Mouse (Mus musculus): ENCODE data around the gene Tnfrsf13c. TPM values are rescaled to one million over a fixed set of nuclear protein-coding genes. Genes with fewer than 3 reads are reported as not detected.
A peak's percentile ranks its signal among the peaks of the same experiment; 100 is the strongest.

The Tnfrsf13c gene
- 0.18 and 0.34 TPM in 2 replicates for polyA plus RNA-seq (2016; fragmentation: Nextera tagmentation; extraction: Ambion mirVana)

GRCm38 (mm10) chr15:82223657-82224601 is at the start of gene Tnfrsf13c:
Gene Tnfrsf13c, minus strand, starts transcription at chr15:82224369.
- Histone ChIP-seq H3K36me3 (no peaks in the 10 kb centered on the region), H3K4me1 (peaks cover 18% of the 10 kb centered on the region), H3K4me3 (peak within 1 kb of the TSS; percentile 30), H3K9me3 (replicated peaks) (no peaks in the 10 kb centered on the region), H3K27ac (no peak within 1 kb of the TSS), H3K9ac (peak within 1 kb of the TSS; percentile 49; the same call in 1 of the 2 replicates), H3K4me2 (replicated peaks) (peak within 1 kb of the TSS; percentile 69), H3K27me3 (peaks cover 39% of the 10 kb centered on the region)
- 0 out of 2 replicates have a peak, but pooled peaks have one; percentile 55 for ATAC-seq (ENCODE audit: low FRiP score)
- under 1% methylated on average over 44 of the region's 44 CpGs for WGBS

- Histone ChIP-seq H3K27me3 (peaks cover 18% of the 10 kb centered on the region), H3K4me2 (replicated peaks) (no peak overlapping the region), H3K4me3 (no peak overlapping the region), H3K27ac (no peak overlapping the region), H3K4me1 (peaks cover 65% of the 10 kb centered on the region), H3K9ac (no peak overlapping the region), H3K9me3 (replicated peaks) (no peaks in the 10 kb centered on the region), H3K36me3 (no peaks in the 10 kb centered on the region)
- ATAC-seq (ENCODE audit: low FRiP score): no peak
- WGBS: 90% methylated on average over 6 of the region's 6 CpGs
These were observed 48.1 kb upstream of the Tnfrsf13c start for GRCm38 (mm10) chr15:82272295-82272694.

- Histone ChIP-seq H3K27me3 (peaks cover 18% of the 10 kb centered on the region), H3K36me3 (no peaks in the 10 kb centered on the region), H3K9ac (no peak overlapping the region), H3K27ac (peak overlapping the region; percentile 7; the same call in 1 of the 2 replicates), H3K9me3 (replicated peaks) (no peaks in the 10 kb centered on the region), H3K4me1 (peaks cover 54% of the 10 kb centered on the region), H3K4me3 (no peak overlapping the region), H3K4me2 (replicated peaks) (no peak overlapping the region)
- WGBS: 0% methylated on average over 5 of the region's 5 CpGs
- ATAC-seq (ENCODE audit: low FRiP score): no peak
These were observed 47.0 kb upstream of the Tnfrsf13c start for GRCm38 (mm10) chr15:82271201-82271600.

GRCm38 (mm10) chr15:82268783-82269182 is 44.6 kb upstream of the Tnfrsf13c start:
- 86% methylated on average over 9 of the region's 9 CpGs for WGBS
- no peak for ATAC-seq (ENCODE audit: low FRiP score)
- Histone ChIP-seq H3K4me3 (no peak overlapping the region), H3K27ac (peak overlapping the region; percentile 83), H3K4me2 (replicated peaks) (no peak overlapping the region), H3K36me3 (no peaks in the 10 kb centered on the region), H3K4me1 (peaks cover 43% of the 10 kb centered on the region), H3K9ac (no peak overlapping the region), H3K9me3 (replicated peaks) (no peaks in the 10 kb centered on the region), H3K27me3 (peaks cover 23% of the 10 kb centered on the region)

GRCm38 (mm10) chr15:82268185-82268584 is 44.0 kb upstream of the Tnfrsf13c start:
- Histone ChIP-seq H3K9me3 (replicated peaks) (no peaks in the 10 kb centered on the region), H3K36me3 (no peaks in the 10 kb centered on the region), H3K27me3 (peaks cover 17% of the 10 kb centered on the region), H3K4me1 (peaks cover 43% of the 10 kb centered on the region), H3K4me2 (replicated peaks) (no peak overlapping the region), H3K4me3 (no peak overlapping the region), H3K27ac (peak overlapping the region; percentile 83), H3K9ac (no peak overlapping the region)
- peak; percentile 41 for ATAC-seq (ENCODE audit: low FRiP score)
- 7% methylated on average over 3 of the region's 3 CpGs for WGBS

- no peak overlapping the region for H3K9ac ChIP-seq
- no peak overlapping the region for H3K4me2 ChIP-seq (replicated peaks)
- H3K36me3 ChIP-seq: no peaks in the 10 kb centered on the region
- no peaks in the 10 kb centered on the region for H3K9me3 ChIP-seq (replicated peaks)
- no peak overlapping the region for H3K4me3 ChIP-seq
- ATAC-seq (ENCODE audit: low FRiP score): no peak
- peaks cover 36% of the 10 kb centered on the region for H3K4me1 ChIP-seq
- WGBS: 13% methylated on average over 6 of the region's 6 CpGs
- peaks cover 6% of the 10 kb centered on the region; the same call in 1 of the 2 replicates for H3K27me3 ChIP-seq
- no peak overlapping the region for H3K27ac ChIP-seq
These were observed 42.2 kb upstream of the Tnfrsf13c start for GRCm38 (mm10) chr15:82266356-82266755.

GRCm38 (mm10) chr15:82259510-82259909 is 35.3 kb upstream of the Tnfrsf13c start:
- H3K4me1 ChIP-seq: peaks cover 24% of the 10 kb centered on the region
- H3K9me3 ChIP-seq (replicated peaks): no peaks in the 10 kb centered on the region
- no peaks in the 10 kb centered on the region for H3K36me3 ChIP-seq
- H3K27me3 ChIP-seq: 0 out of 2 replicates have a peak, but pooled peaks cover 5% of the 10 kb centered on the region
- WGBS: 12% methylated on average over 16 of the region's 16 CpGs
- H3K4me3 ChIP-seq: no peak overlapping the region
- no peak for ATAC-seq (ENCODE audit: low FRiP score)
- no peak overlapping the region for H3K27ac ChIP-seq
- no peak overlapping the region for H3K4me2 ChIP-seq (replicated peaks)
- no peak overlapping the region for H3K9ac ChIP-seq

GRCm38 (mm10) chr15:82255944-82256383 is 31.8 kb upstream of the Tnfrsf13c start:
- Histone ChIP-seq H3K4me3 (peak overlapping the region; percentile 33), H3K4me2 (replicated peaks) (peak overlapping the region; percentile 48), H3K27ac (peak overlapping the region; percentile 64), H3K27me3 (0 out of 2 replicates have a peak, but pooled peaks cover 5% of the 10 kb centered on the region), H3K9me3 (replicated peaks) (no peaks in the 10 kb centered on the region), H3K4me1 (peaks cover 24% of the 10 kb centered on the region), H3K36me3 (no peaks in the 10 kb centered on the region), H3K9ac (peak overlapping the region; percentile 37; the same call in 1 of the 2 replicates)
- ATAC-seq (ENCODE audit: low FRiP score): peak; percentile 89
- WGBS: 9% methylated on average over 10 of the region's 10 CpGs

- ATAC-seq (ENCODE audit: low FRiP score): no peak
- Histone ChIP-seq H3K27me3 (0 out of 2 replicates have a peak, but pooled peaks cover under 1% of the 10 kb centered on the region), H3K4me3 (peak overlapping the region; percentile 33; the same call in 1 of the 2 replicates), H3K4me1 (peaks cover 24% of the 10 kb centered on the region), H3K27ac (peak overlapping the region; percentile 64; the same call in 1 of the 2 replicates), H3K36me3 (no peaks in the 10 kb centered on the region), H3K4me2 (replicated peaks) (peak overlapping the region; percentile 48), H3K9ac (no peak overlapping the region), H3K9me3 (replicated peaks) (no peaks in the 10 kb centered on the region)
- WGBS: 41% methylated on average over 4 of the region's 4 CpGs
These were observed 31.1 kb upstream of the Tnfrsf13c start for GRCm38 (mm10) chr15:82255248-82255647.

GRCm38 (mm10) chr15:82252097-82252496 is 27.9 kb upstream of the Tnfrsf13c start, which contains the start of gene 1500009C09Rik:
Gene 1500009C09Rik, plus strand, starts transcription at chr15:82252397.
- Histone ChIP-seq H3K4me2 (replicated peaks) (no peak within 1 kb of the TSS), H3K4me1 (peaks cover 22% of the 10 kb centered on the region), H3K27me3 (no peaks in the 10 kb centered on the region), H3K9ac (no peak within 1 kb of the TSS), H3K27ac (no peak within 1 kb of the TSS), H3K4me3 (no peak within 1 kb of the TSS), H3K36me3 (no peaks in the 10 kb centered on the region), H3K9me3 (replicated peaks) (no peaks in the 10 kb centered on the region)
- 89% methylated on average over 6 of the region's 6 CpGs for WGBS
- ATAC-seq (ENCODE audit: low FRiP score): no peak

GRCm38 (mm10) chr15:82251579-82251978 is 27.4 kb upstream of the Tnfrsf13c start:
- ATAC-seq (ENCODE audit: low FRiP score): no peak
- Histone ChIP-seq H3K9me3 (replicated peaks) (no peaks in the 10 kb centered on the region), H3K36me3 (no peaks in the 10 kb centered on the region), H3K4me1 (peaks cover 17% of the 10 kb centered on the region), H3K9ac (no peak overlapping the region), H3K27ac (no peak overlapping the region), H3K4me3 (no peak overlapping the region), H3K4me2 (replicated peaks) (no peak overlapping the region), H3K27me3 (no peaks in the 10 kb centered on the region)
- WGBS: over 99% methylated on average over 3 of the region's 3 CpGs

GRCm38 (mm10) chr15:82247131-82247776 is 23.1 kb upstream of the Tnfrsf13c start:
- H3K4me3 ChIP-seq: no peak overlapping the region
- H3K27ac ChIP-seq: no peak overlapping the region
- no peak overlapping the region for H3K4me2 ChIP-seq (replicated peaks)
- WGBS: 84% methylated on average over 3 of the region's 3 CpGs
- no peaks in the 10 kb centered on the region for H3K36me3 ChIP-seq
- H3K9ac ChIP-seq: no peak overlapping the region
- no peaks in the 10 kb centered on the region for H3K27me3 ChIP-seq
- no peaks in the 10 kb centered on the region for H3K9me3 ChIP-seq (replicated peaks)
- no peak for ATAC-seq (ENCODE audit: low FRiP score)
- H3K4me1 ChIP-seq: peaks cover 6% of the 10 kb centered on the region

All from hindbrain, embryonic 12.5 days (tissue).